Mouse (Mus musculus): ENCODE data around the gene Cplx2. TPM values are rescaled to one million over a fixed set of nuclear protein-coding genes. Genes with fewer than 3 reads are reported as not detected.
A peak's percentile ranks its signal among the peaks of the same experiment; 100 is the strongest.

Gene Cplx2
- polyA plus RNA-seq, 1 experiment from 2014 or later: 5.3 TPM

- WGBS: 93% methylated on average over 4 of the region's 4 CpGs
- ATAC-seq (replicated peaks; ENCODE audit: low FRiP score): no peak
- no peak overlapping the region for H3K4me2 ChIP-seq
- no peaks in the 10 kb centered on the region for H3K27me3 ChIP-seq
- no peak overlapping the region for H3K4me3 ChIP-seq (replicated peaks)
- peaks cover 3% of the 10 kb centered on the region; the same call in 1 of the 2 replicates for H3K4me1 ChIP-seq
- no peak overlapping the region for H3K9ac ChIP-seq
- H3K27ac ChIP-seq: no peak overlapping the region
- H3K36me3 ChIP-seq: no peaks in the 10 kb centered on the region
- no peaks in the 10 kb centered on the region for H3K9me3 ChIP-seq (replicated peaks)
These were observed 43.9 kb downstream of the Cplx2 start for GRCm38 (mm10) chr13:54415059-54415458.

- Histone ChIP-seq H3K27me3 (no peaks in the 10 kb centered on the region), H3K36me3 (no peaks in the 10 kb centered on the region), H3K27ac (no peak overlapping the region), H3K9ac (no peak overlapping the region), H3K9me3 (replicated peaks) (peaks cover 5% of the 10 kb centered on the region; the same call in 1 of the 2 replicates), H3K4me3 (replicated peaks) (no peak overlapping the region), H3K4me1 (no peaks in the 10 kb centered on the region), H3K4me2 (no peak overlapping the region)
- no peak for ATAC-seq (replicated peaks; ENCODE audit: low FRiP score)
- WGBS: 76% methylated on average over 10 of the region's 10 CpGs
These were observed 47.7 kb downstream of the Cplx2 start for GRCm38 (mm10) chr13:54418781-54419327.

GRCm38 (mm10) chr13:54420226-54420625 lies 49.1 kb downstream of the Cplx2 start:
- ATAC-seq (replicated peaks; ENCODE audit: low FRiP score): no peak
- WGBS: 76% methylated on average over 12 of the region's 12 CpGs

GRCm38 (mm10) chr13:54425269-54425668 lies 54.1 kb downstream of the Cplx2 start:
- H3K4me1 ChIP-seq: peaks cover 13% of the 10 kb centered on the region
- H3K4me2 ChIP-seq: no peak overlapping the region
- 32% methylated on average over 2 of the region's 2 CpGs for WGBS

More at GRCm38 (mm10) chr13:54420226-54420625, 49.1 kb downstream of the Cplx2 start:
- H3K27me3 ChIP-seq: no peaks in the 10 kb centered on the region
- peaks cover 5% of the 10 kb centered on the region; the same call in 1 of the 2 replicates for H3K9me3 ChIP-seq (replicated peaks)
- H3K4me3 ChIP-seq (replicated peaks): no peak overlapping the region
- H3K36me3 ChIP-seq: no peaks in the 10 kb centered on the region
- H3K27ac ChIP-seq: no peak overlapping the region
- H3K4me1 ChIP-seq: peaks cover 6% of the 10 kb centered on the region; the same call in 1 of the 2 replicates
- H3K4me2 ChIP-seq: no peak overlapping the region
- no peak overlapping the region for H3K9ac ChIP-seq

GRCm38 (mm10) chr13:54426781-54427655 lies 55.9 kb downstream of the Cplx2 start:
- no peak overlapping the region for H3K4me2 ChIP-seq
- no peak overlapping the region for H3K27ac ChIP-seq
- peaks cover 5% of the 10 kb centered on the region; the same call in 1 of the 2 replicates for H3K9me3 ChIP-seq (replicated peaks)
- H3K4me1 ChIP-seq: peaks cover 13% of the 10 kb centered on the region
- no peaks in the 10 kb centered on the region for H3K27me3 ChIP-seq
- H3K9ac ChIP-seq: no peak overlapping the region
- 69% methylated on average over 10 of the region's 10 CpGs for WGBS
- no peaks in the 10 kb centered on the region for H3K36me3 ChIP-seq
- no peak for ATAC-seq (replicated peaks; ENCODE audit: low FRiP score)
- H3K4me3 ChIP-seq (replicated peaks): no peak overlapping the region

More at GRCm38 (mm10) chr13:54425269-54425668, 54.1 kb downstream of the Cplx2 start:
- peaks cover 5% of the 10 kb centered on the region; the same call in 1 of the 2 replicates for H3K9me3 ChIP-seq (replicated peaks)
- H3K27ac ChIP-seq: peak overlapping the region; percentile 89
- no peak overlapping the region for H3K9ac ChIP-seq
- peak; percentile 95 for ATAC-seq (replicated peaks; ENCODE audit: low FRiP score)
- H3K27me3 ChIP-seq: no peaks in the 10 kb centered on the region
- no peak overlapping the region for H3K4me3 ChIP-seq (replicated peaks)
- no peaks in the 10 kb centered on the region for H3K36me3 ChIP-seq

GRCm38 (mm10) chr13:54428771-54429170 lies 57.6 kb downstream of the Cplx2 start:
- H3K4me2 ChIP-seq: no peak overlapping the region
- no peaks in the 10 kb centered on the region for H3K27me3 ChIP-seq
- no peaks in the 10 kb centered on the region for H3K36me3 ChIP-seq
- H3K9me3 ChIP-seq (replicated peaks): 0 out of 2 replicates have a peak, but pooled peaks cover under 1% of the 10 kb centered on the region
- no peak for ATAC-seq (replicated peaks; ENCODE audit: low FRiP score)
- H3K9ac ChIP-seq: no peak overlapping the region
- peaks cover 13% of the 10 kb centered on the region for H3K4me1 ChIP-seq
- 81% methylated on average over 3 of the region's 3 CpGs for WGBS
- H3K27ac ChIP-seq: no peak overlapping the region
- H3K4me3 ChIP-seq (replicated peaks): no peak overlapping the region

- no peak for ATAC-seq (replicated peaks; ENCODE audit: low FRiP score)
- H3K4me2 ChIP-seq: no peak overlapping the region
These were observed 58.9 kb downstream of the Cplx2 start for GRCm38 (mm10) chr13:54430051-54430450.

GRCm38 (mm10) chr13:54431161-54431560 lies 60.0 kb downstream of the Cplx2 start:
- no peak overlapping the region for H3K27ac ChIP-seq
- no peak overlapping the region for H3K4me3 ChIP-seq (replicated peaks)
- no peak overlapping the region for H3K9ac ChIP-seq
- H3K4me1 ChIP-seq: peaks cover 1% of the 10 kb centered on the region; the same call in 1 of the 2 replicates
- no peak for ATAC-seq (replicated peaks; ENCODE audit: low FRiP score)
- no peak overlapping the region for H3K4me2 ChIP-seq
- WGBS: 88% methylated on average over 9 of the region's 9 CpGs
- H3K27me3 ChIP-seq: no peaks in the 10 kb centered on the region
- H3K36me3 ChIP-seq: no peaks in the 10 kb centered on the region
- H3K9me3 ChIP-seq (replicated peaks): no peaks in the 10 kb centered on the region

More at GRCm38 (mm10) chr13:54430051-54430450, 58.9 kb downstream of the Cplx2 start:
- Histone ChIP-seq H3K9ac (no peak overlapping the region), H3K27ac (no peak overlapping the region), H3K36me3 (no peaks in the 10 kb centered on the region), H3K9me3 (replicated peaks) (no peaks in the 10 kb centered on the region), H3K4me3 (replicated peaks) (no peak overlapping the region), H3K4me1 (peaks cover 9% of the 10 kb centered on the region), H3K27me3 (no peaks in the 10 kb centered on the region)
- WGBS: 38% methylated on average over 2 of the region's 2 CpGs

Other genes starting within 250 kb of the Cplx2 start
- gene Hrh2, start 179.2 kb upstream of the Cplx2 start, polyA plus RNA-seq (2015; fragmentation: Nextera tagmentation; extraction: Ambion mirVana): not detected in 2 replicates
- gene Thoc3, start 97.5 kb downstream of the Cplx2 start, polyA plus RNA-seq (2015; fragmentation: Nextera tagmentation; extraction: Ambion mirVana): 118 and 129 TPM in 2 replicates
- 13.3 and 15.6 TPM in 2 replicates for gene Simc1, start 132.4 kb downstream of the Cplx2 start, polyA plus RNA-seq (2015; fragmentation: Nextera tagmentation; extraction: Ambion mirVana)
- gene 4833439L19Rik, start 194.1 kb downstream of the Cplx2 start, polyA plus RNA-seq (2015; fragmentation: Nextera tagmentation; extraction: Ambion mirVana): 151 and 162 TPM in 2 replicates
- gene Arl10, start 203.7 kb downstream of the Cplx2 start, polyA plus RNA-seq (2015; fragmentation: Nextera tagmentation; extraction: Ambion mirVana): 34.0 and 36.1 TPM in 2 replicates
- 90.2 and 95.5 TPM in 2 replicates for gene Nop16, start 218.7 kb downstream of the Cplx2 start, polyA plus RNA-seq (2015; fragmentation: Nextera tagmentation; extraction: Ambion mirVana)
- gene Higd2a, start 218.9 kb downstream of the Cplx2 start, polyA plus RNA-seq (2015; fragmentation: Nextera tagmentation; extraction: Ambion mirVana): 205 and 219 TPM in 2 replicates
- 44.8 and 45.6 TPM in 2 replicates for gene Cltb, start 240.0 kb downstream of the Cplx2 start, polyA plus RNA-seq (2015; fragmentation: Nextera tagmentation; extraction: Ambion mirVana)

Measured in kidney, embryonic 15.5 days (tissue).